Mouse (Mus musculus) thymus, adult 2 months (tissue): ENCODE measurements around the gene Pafah1b1. TPM values are rescaled to one million over a fixed set of nuclear protein-coding genes. Genes with fewer than 3 reads are reported as not detected.
A peak's percentile ranks its signal among the peaks of the same experiment; 100 is the strongest.

Experiments
- DNase-seq: peaks from one replicate; pipeline ENCODE4 v3.0.0; 2021
- H3K27ac ChIP-seq: fragments of 200-500 bp; 2 replicates; pipeline ENCODE4 v1.5.1; 2012; ENCODE audit warnings: low read length, control low read depth; ENCODE audit not compliant: control insufficient read depth, insufficient read depth
- H3K27me3 ChIP-seq: fragments of 200-500 bp; 2 replicates; pipeline ENCODE4 v1.6.1; 2012; ENCODE audit warnings: mild to moderate bottlenecking, low read length, moderate library complexity, mixed read lengths; ENCODE audit not compliant: control insufficient read depth, insufficient read depth
- H3K36me3 ChIP-seq: fragments of 200-500 bp; 2 replicates; pipeline ENCODE4 v1.6.1; 2012; ENCODE audit warnings: mild to moderate bottlenecking, low read length, moderate library complexity; ENCODE audit not compliant: control insufficient read depth, insufficient read depth
- H3K4me1 ChIP-seq: fragments of 200-500 bp; replicated peaks from 2 replicates; pipeline ENCODE4 v1.6.1; 2012; ENCODE audit warnings: low read length; ENCODE audit not compliant: control insufficient read depth, insufficient read depth
- H3K4me3 ChIP-seq: fragments of 200-500 bp; 2 replicates; pipeline ENCODE4 v1.5.1; 2012; ENCODE audit warnings: mild to moderate bottlenecking, low read length, control low read depth, moderate library complexity; ENCODE audit not compliant: control insufficient read depth, insufficient read depth
- CTCF ChIP-seq: fragments of 200-500 bp; IDR thresholded peaks from 2 replicates; pipeline ENCODE4 v1.5.1; 2012; ENCODE audit warnings: mild to moderate bottlenecking, control low read depth, low read length, moderate library complexity, borderline replicate concordance; ENCODE audit not compliant: control insufficient read depth, poor library complexity, insufficient read depth; ENCODE audit errors: extremely low read depth
- POLR2A ChIP-seq: fragments of 200-500 bp; IDR thresholded peaks from 2 replicates; pipeline ENCODE4 v1.6.1; 2012; ENCODE audit warnings: mild to moderate bottlenecking, low read length, control low read depth, moderate library complexity; ENCODE audit not compliant: control insufficient read depth, poor library complexity, insufficient read depth; ENCODE audit errors: extremely low read depth
- WGBS: fragments of 180-500 bp; shearing (Covaris S2); methylation state at CpG from one replicate; pipeline ENCODE4 v1.1.7; 2018; 5-methylcytosine and 5-hydroxymethylcytosine counted together
- polyA plus RNA-seq: library from polyadenylated mRNA; depleted of rRNA; stranded (reverse); fragments of >200 nt; gene quantifications from 2 replicates; pipeline ENCODE4 v1.2.3, GENCODE M21; 2012; rRNA removed

Pafah1b1 gene
- polyA plus RNA-seq, 1 experiment: 27.2 TPM

DNA sequence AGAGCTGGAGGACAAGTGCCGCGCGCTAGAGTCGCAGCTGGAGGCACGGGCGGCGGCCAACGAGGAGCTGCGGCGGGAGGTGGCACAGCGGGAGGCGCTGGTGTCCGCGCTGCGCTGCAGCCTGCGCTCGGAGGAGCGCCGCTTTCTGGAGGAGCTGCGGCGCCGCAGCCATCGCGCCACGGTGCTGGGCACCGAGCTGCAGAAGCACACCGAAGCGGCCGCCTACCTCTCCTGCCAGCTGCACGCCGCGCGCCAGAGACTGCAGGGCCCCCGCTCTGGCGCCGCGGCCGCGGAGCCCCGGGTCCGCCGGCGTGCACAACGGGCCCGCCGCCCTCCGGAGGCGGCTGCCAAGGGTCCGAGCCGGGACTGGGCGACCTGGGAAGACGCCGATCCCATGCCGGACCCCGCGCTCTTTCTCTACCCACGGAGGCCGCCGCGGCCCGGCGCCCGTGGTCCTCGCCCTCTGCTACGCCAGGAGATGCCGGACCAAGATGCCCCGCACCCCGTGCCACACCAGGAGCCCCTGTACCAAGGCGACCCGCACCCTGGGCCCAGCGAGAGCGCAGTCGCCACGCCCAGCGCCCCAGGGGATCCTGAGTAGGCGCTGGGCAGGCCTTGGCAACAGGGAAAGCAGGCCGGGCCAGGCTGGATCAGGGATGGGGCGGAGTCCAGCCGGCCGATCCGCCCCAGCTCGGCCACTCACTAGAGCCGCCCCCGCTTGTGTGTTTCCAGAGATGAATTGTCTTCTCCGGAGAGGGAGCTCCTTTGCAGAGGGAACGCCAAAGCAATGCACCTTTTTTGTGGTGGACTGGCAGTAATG, 86.3 kb downstream of the Pafah1b1 start:
- H3K4me3 ChIP-seq: peak overlapping the region; percentile 35
- H3K27me3 ChIP-seq: peaks cover 5% of the 10 kb centered on the region; the same call in 1 of the 2 replicates
- peaks cover 6% of the 10 kb centered on the region; the same call in 1 of the 2 replicates for H3K4me1 ChIP-seq
- no peaks in the 10 kb centered on the region for H3K36me3 ChIP-seq
- H3K27ac ChIP-seq: no peak overlapping the region
- DNase-seq: peak; percentile 58
- WGBS: 2% methylated on average over 86 of the region's 86 CpGs
- TF ChIP-seq POLR2A (no peak), CTCF (peak; percentile 11; the same call in 1 of the 2 replicates)

DNA sequence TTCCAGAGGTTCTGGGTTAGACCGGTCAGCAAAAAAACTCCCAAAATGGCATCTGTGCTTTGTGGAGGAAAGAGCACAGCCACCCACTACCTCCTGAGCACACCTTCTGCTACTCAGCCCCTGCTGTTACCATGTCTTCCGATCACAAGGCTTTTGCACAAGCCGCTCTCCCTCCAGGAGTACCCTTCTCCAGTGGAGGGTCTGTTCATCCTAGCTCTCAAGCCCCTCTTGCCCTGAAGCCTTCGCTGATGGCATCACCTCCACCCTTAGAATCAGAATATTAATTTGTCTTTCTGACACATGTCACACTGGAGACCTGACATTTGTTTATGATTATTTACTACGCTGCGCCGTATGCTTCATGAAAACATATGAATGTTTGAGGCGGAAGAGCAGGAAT, 87.0 kb downstream of the Pafah1b1 start:
- H3K27ac ChIP-seq: no peak overlapping the region
- no peaks in the 10 kb centered on the region for H3K36me3 ChIP-seq
- peaks cover 6% of the 10 kb centered on the region; the same call in 1 of the 2 replicates for H3K4me1 ChIP-seq
- no peak for DNase-seq
- TF ChIP-seq CTCF (no peak), POLR2A (no peak)
- H3K27me3 ChIP-seq: peaks cover 5% of the 10 kb centered on the region; the same call in 1 of the 2 replicates
- no peak overlapping the region for H3K4me3 ChIP-seq
- WGBS: 41% methylated on average over 8 of the region's 8 CpGs

DNA sequence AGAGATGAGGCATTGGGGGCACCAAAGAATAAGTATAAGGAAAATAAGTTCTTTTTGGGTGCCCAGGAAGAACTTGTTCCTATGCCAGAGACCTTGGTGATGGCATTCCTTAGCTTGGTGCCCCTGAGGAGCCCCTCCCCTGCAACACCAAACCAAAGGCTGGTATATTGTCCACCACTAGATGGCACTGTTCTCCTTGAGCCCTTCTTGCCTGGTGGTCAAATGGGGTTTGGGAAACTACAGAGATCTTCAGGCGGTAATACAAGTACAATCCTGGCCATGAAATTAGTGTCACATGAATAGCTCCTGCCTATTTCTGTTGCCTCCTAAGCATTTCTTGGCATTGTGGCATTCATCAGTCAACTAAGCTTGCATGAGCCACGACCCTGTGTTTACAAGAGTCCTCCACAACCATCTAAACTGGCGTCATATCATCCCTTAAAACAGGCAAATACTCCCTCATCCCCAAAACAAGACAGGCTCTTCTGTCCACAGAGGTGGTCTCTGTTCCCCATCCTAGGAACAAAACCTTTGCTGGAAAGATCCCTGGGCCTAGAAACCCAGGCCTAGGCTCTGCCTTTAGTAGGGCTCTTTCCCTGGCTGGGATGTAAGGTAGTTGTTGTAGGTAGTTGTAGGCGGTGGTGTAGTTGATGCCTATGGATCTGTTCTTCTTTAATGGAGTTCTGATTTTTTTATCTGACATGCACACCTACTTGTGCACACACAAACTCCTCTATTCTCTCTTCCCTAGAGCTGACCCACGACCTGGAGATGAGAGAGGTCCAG, 89.8 kb downstream of the Pafah1b1 start:
- WGBS: 73% methylated on average over 5 of the region's 5 CpGs
- Histone ChIP-seq H3K27me3 (peaks cover 5% of the 10 kb centered on the region; the same call in 1 of the 2 replicates), H3K27ac (no peak overlapping the region), H3K4me1 (peaks cover 6% of the 10 kb centered on the region; the same call in 1 of the 2 replicates), H3K4me3 (no peak overlapping the region), H3K36me3 (no peaks in the 10 kb centered on the region)
- DNase-seq: peak; percentile 67
- TF ChIP-seq CTCF (peak; percentile 32; the same call in 1 of the 2 replicates), POLR2A (no peak)

DNA sequence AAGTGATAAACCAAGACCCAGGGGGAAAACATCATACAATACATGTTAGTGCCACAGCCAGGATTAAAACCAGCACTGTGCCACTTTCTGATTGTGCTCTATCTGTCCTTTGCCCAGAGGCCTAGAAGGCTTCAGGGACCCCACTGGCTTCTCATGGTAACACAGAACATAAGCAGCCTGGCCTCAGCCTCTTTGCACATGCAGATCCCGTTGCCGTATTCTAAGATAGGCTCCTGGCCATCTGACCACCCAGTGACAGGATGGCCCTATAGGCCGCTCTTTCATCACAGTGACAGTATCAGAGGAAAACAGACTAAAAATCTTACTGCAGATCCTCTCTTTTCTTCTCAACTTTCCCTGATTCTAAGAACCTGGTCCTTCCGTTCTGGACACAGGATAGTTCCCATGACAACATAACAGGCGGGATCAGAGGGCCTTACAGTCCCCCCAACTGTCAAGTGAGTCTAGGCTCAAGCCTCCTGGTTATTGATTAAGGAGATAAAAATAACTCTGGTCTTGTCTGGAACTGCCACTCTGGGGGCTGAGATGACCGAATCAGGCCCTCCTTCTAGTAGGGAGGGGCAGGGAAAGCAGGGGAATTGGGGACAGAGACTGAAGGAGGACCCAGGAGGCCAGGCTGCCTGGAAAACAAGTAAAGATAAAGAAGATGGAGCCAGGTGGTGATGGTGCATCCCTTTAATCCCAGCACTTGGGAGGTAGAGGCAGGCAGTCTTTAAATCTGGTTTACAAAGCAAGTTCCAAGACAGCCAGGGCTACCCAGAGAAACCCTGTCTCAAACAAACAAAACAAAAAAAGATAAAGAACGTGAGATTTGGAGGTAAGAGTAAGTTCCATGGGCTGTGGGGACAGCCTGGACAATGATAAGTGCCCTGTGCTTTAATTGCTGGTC, 92.3 kb downstream of the Pafah1b1 start:
- TF ChIP-seq CTCF (no peak), POLR2A (no peak)

DNA sequence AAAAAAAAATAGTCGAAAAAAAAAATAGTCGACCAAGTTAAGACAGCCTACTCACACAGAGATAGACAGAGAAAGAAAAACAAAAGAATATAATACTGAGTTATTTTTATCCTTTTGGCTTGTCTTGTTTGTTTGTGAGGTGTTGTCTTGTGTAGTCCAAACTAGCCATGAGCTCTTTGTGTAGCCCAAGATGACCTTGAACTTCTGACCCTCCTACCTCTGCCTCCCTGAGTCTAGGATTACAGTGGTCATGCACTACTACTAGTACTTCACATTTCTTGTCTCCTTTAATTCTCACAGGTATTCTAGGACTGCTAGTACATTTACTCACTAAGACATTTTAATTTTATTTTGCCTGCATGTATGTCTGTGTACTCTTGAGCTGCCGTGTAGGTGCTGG, 97.0 kb downstream of the Pafah1b1 start:
- no peak for DNase-seq
- WGBS: 75% methylated on average over 3 of the region's 3 CpGs
- Histone ChIP-seq H3K36me3 (no peaks in the 10 kb centered on the region), H3K4me3 (no peak overlapping the region), H3K27me3 (no peaks in the 10 kb centered on the region), H3K4me1 (no peaks in the 10 kb centered on the region), H3K27ac (no peak overlapping the region)
- TF ChIP-seq POLR2A (no peak), CTCF (no peak)

More for the DNA sequence above, 92.3 kb downstream of the Pafah1b1 start:
- WGBS: 84% methylated on average over 7 of the region's 7 CpGs
- Histone ChIP-seq H3K36me3 (no peaks in the 10 kb centered on the region), H3K27me3 (peaks cover under 1% of the 10 kb centered on the region; the same call in 1 of the 2 replicates), H3K27ac (no peak overlapping the region), H3K4me1 (no peaks in the 10 kb centered on the region), H3K4me3 (no peak overlapping the region)
- DNase-seq: no peak

DNA sequence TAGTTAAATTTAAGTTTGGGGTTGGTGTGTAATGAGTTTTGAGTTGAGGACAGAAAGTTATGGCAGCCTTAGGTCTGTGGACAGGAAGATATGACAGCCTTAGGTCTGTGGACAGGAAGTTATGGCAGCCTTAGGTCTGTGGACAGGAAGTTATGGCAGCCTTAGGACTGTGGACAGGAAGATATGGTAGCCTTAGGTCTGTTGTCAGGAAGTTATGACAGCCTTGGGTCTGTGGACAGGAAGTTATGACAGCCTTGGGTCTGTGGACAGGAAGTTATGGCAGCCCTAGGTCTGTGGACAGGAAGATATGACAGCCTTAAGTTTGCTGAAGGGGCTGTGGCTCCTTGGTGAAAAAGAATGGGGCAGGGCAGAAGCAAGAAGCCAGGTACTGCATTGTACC, 99.1 kb downstream of the Pafah1b1 start:
- no peak for TF ChIP-seq CTCF
- no peak for TF ChIP-seq POLR2A
- H3K4me1 ChIP-seq: no peaks in the 10 kb centered on the region
- H3K4me3 ChIP-seq: no peak overlapping the region
- no peak overlapping the region for H3K27ac ChIP-seq
- H3K36me3 ChIP-seq: no peaks in the 10 kb centered on the region
- DNase-seq: no peak
- H3K27me3 ChIP-seq: no peaks in the 10 kb centered on the region; the same call in 1 of the 2 replicates

Other genes starting within 250 kb of the Pafah1b1 start
- gene Rap1gap2, start 113.8 kb downstream of the Pafah1b1 start, polyA plus RNA-seq: 6.0 and 7.0 TPM in 2 replicates
- 0.19 and 0.22 TPM in 2 replicates for gene Ccdc92b, start 105.1 kb downstream of the Pafah1b1 start, polyA plus RNA-seq
- 43.2 and 46.6 TPM in 2 replicates for gene Cluh, start 75.2 kb downstream of the Pafah1b1 start, polyA plus RNA-seq
- gene Mettl16, start 46.2 kb upstream of the Pafah1b1 start, polyA plus RNA-seq: 3.2 and 5.3 TPM in 2 replicates
- 39.9 and 48.4 TPM in 2 replicates for gene Mnt, start 106.2 kb upstream of the Pafah1b1 start, polyA plus RNA-seq
- gene Sgsm2, start 172.4 kb upstream of the Pafah1b1 start, polyA plus RNA-seq: 13.5 and 14.5 TPM in 2 replicates
- 15.4 and 17.9 TPM in 2 replicates for gene Tsr1, start 173.4 kb upstream of the Pafah1b1 start, polyA plus RNA-seq
- 69.4 and 69.7 TPM in 2 replicates for gene Smg6, start 201.2 kb upstream of the Pafah1b1 start, polyA plus RNA-seq
- 6.3 and 7.7 TPM in 2 replicates for gene Srr, start 201.3 kb upstream of the Pafah1b1 start, polyA plus RNA-seq